Comparison of ENCODE assay signal across 8 mouse cellular contexts in genomic region chr5:35925171-35925634, GRCm38 (mm10). TPM values are rescaled to one million over a fixed set of nuclear protein-coding genes. Genes with fewer than 3 reads are reported as not detected.
DNase-seq lines count a peak whose midpoint lies in the region; ATAC-seq lines count a peak whose summit lies in the region.

No protein-coding gene starts in this region.

- peak overlapping the region; percentile 39; the same call in 1 of the 2 replicates for H3K27ac ChIP-seq in embryonic facial prominence, embryonic 15.5 days (replicated peaks)
- peak overlapping the region; percentile 58 for H3K27ac ChIP-seq in neural tube, embryonic 15.5 days (replicated peaks)

- no peaks in the 10 kb centered on the region for H3K9me3 ChIP-seq in embryonic facial prominence, embryonic 15.5 days (replicated peaks)
- no peaks in the 10 kb centered on the region for H3K9me3 ChIP-seq in neural tube, embryonic 15.5 days (replicated peaks)

- intact Hi-C loops in heart, postnatal 14 days (cut with DNase I), result loop anchor here (5.0 kb wide), 1 partner anchor 33 kb away; the partner anchor contains the start of gene Afap1

- H3K36me3 ChIP-seq in embryonic facial prominence, embryonic 15.5 days, result no peaks in the 10 kb centered on the region
- H3K36me3 ChIP-seq in neural tube, embryonic 15.5 days, result no peaks in the 10 kb centered on the region

- peaks cover 57% of the 10 kb centered on the region for H3K4me1 ChIP-seq in embryonic facial prominence, embryonic 15.5 days
- H3K4me1 ChIP-seq in neural tube, embryonic 15.5 days, result peaks cover 66% of the 10 kb centered on the region

- H3K9ac ChIP-seq in embryonic facial prominence, embryonic 15.5 days, result no peak overlapping the region
- no peak overlapping the region for H3K9ac ChIP-seq in neural tube, embryonic 15.5 days (replicated peaks)

- DNase-seq in gastrocnemius, postnatal 25 days, result peak; percentile 37
- no peak for DNase-seq in gastrocnemius, adult 8-10 months (ENCODE audit: low spot score in 2 of 2)
- DNase-seq in heart, postnatal 14 days, result peak; percentile 41 to 59
- DNase-seq in layer of hippocampus, adult 9-11 months, result peak; percentile 61
- no peak for DNase-seq in adrenal gland, postnatal 25 days
- no peak for DNase-seq in urinary bladder, adult 18-20 months (ENCODE audit: low spot score in 2 of 2)

- no peaks in the 10 kb centered on the region for H3K27me3 ChIP-seq in embryonic facial prominence, embryonic 15.5 days
- H3K27me3 ChIP-seq in neural tube, embryonic 15.5 days (replicated peaks), result no peaks in the 10 kb centered on the region

- peak; percentile 35; the same call in 1 of the 2 replicates for ATAC-seq in embryonic facial prominence, embryonic 15.5 days (ENCODE audit: insufficient number of reproducible peaks, low FRiP score, low TSS enrichment, low read depth)
- no peak for ATAC-seq in neural tube, embryonic 15.5 days (ENCODE audit: low FRiP score)

- no peak overlapping the region for H3K4me3 ChIP-seq in embryonic facial prominence, embryonic 15.5 days (replicated peaks)
- no peak overlapping the region for H3K4me3 ChIP-seq in neural tube, embryonic 15.5 days (replicated peaks)

- peak overlapping the region; percentile 15; the same call in 1 of the 2 replicates for H3K4me2 ChIP-seq in embryonic facial prominence, embryonic 15.5 days (replicated peaks)
- no peak overlapping the region for H3K4me2 ChIP-seq in neural tube, embryonic 15.5 days

- 33% methylated on average over 12 of the region's 12 CpGs for WGBS in embryonic facial prominence, embryonic 15.5 days
- WGBS in neural tube, embryonic 15.5 days, result 26% methylated on average over 12 of the region's 12 CpGs

RNA-seq across cellular contexts. Expression of gene Afap1, which starts 32.1 kb away (rescaled TPM):
- 1 to 10 TPM; 7.8 to 8.1 TPM for total RNA-seq in gastrocnemius, postnatal 25 days (2021)
- total RNA-seq in gastrocnemius, adult 8-10 months (2022), result 1 to 10 TPM; 5.5 to 7.5 (median 5.8) TPM
- polyA plus RNA-seq in embryonic facial prominence, embryonic 15.5 days (2015; fragmentation: Nextera tagmentation; extraction: Ambion mirVana), result 24.6 and 25.6 TPM in 2 replicates
- total RNA-seq in heart, postnatal 14 days (2021), result 10 to 100 TPM; 28.3 to 28.7 TPM
- polyA plus RNA-seq in neural tube, embryonic 15.5 days (2015; fragmentation: Nextera tagmentation; extraction: Ambion mirVana), result 50.8 and 57.0 TPM in 2 replicates
- 20.4 and 22.6 TPM in 2 replicates for total RNA-seq in adrenal gland, postnatal 25 days (2021)

Comparison
In these comparisons a context has a peak if more than half of its experiments do, and no peak if none do; other contexts are left out.
1. DNase-seq: peak in gastrocnemius, postnatal 25 days (single experiment), heart, postnatal 14 days (2 of 2) and layer of hippocampus, adult 9-11 months (single experiment); none in gastrocnemius, adult 8-10 months (0 of 2), adrenal gland, postnatal 25 days (single experiment) and urinary bladder, adult 18-20 months (0 of 2).